Mouse (Mus musculus) G1E (cell line): ENCODE measurements around the gene Inpp5d.

Experiments used
- CTCF ChIP-seq: IDR thresholded peaks from 2 replicates; pipeline ENCODE4 v1.5.1; 2012; ENCODE audit warnings: low read depth, low read length, inconsistent platforms, mixed read lengths
- GATA1 ChIP-seq: IDR thresholded peaks from 2 replicates; pipeline ENCODE4 v1.6.1; 2012; ENCODE audit warnings: borderline replicate concordance, low read length, inconsistent platforms, mixed read lengths

GRCm38 (mm10) chr1:87621146-87621857 lies 1.2 kb downstream of the Inpp5d start:
- no peak for TF ChIP-seq CTCF
- no peak for TF ChIP-seq GATA1
